Mouse (Mus musculus) heart, adult 8-10 months (tissue): ENCODE measurements around the gene Alkbh2. TPM values are rescaled to one million over a fixed set of nuclear protein-coding genes. Genes with fewer than 3 reads are reported as not detected.

ENCODE experiments used
- DNase-seq: peaks from one replicate; pipeline ENCODE4 v3.0.0; 2022; ENCODE audit warnings: low spot score
- total RNA-seq, 4 experiments: library from RNA; stranded (reverse); gene quantifications; 2 replicates each; pipeline ENCODE4 v1.2.4; 2022

Alkbh2 gene
- total RNA-seq: 1 to 10 TPM in 2 of 4 experiments, under 1 TPM in 2; 0.83 to 1.8 (median 0.97) TPM

DNA sequence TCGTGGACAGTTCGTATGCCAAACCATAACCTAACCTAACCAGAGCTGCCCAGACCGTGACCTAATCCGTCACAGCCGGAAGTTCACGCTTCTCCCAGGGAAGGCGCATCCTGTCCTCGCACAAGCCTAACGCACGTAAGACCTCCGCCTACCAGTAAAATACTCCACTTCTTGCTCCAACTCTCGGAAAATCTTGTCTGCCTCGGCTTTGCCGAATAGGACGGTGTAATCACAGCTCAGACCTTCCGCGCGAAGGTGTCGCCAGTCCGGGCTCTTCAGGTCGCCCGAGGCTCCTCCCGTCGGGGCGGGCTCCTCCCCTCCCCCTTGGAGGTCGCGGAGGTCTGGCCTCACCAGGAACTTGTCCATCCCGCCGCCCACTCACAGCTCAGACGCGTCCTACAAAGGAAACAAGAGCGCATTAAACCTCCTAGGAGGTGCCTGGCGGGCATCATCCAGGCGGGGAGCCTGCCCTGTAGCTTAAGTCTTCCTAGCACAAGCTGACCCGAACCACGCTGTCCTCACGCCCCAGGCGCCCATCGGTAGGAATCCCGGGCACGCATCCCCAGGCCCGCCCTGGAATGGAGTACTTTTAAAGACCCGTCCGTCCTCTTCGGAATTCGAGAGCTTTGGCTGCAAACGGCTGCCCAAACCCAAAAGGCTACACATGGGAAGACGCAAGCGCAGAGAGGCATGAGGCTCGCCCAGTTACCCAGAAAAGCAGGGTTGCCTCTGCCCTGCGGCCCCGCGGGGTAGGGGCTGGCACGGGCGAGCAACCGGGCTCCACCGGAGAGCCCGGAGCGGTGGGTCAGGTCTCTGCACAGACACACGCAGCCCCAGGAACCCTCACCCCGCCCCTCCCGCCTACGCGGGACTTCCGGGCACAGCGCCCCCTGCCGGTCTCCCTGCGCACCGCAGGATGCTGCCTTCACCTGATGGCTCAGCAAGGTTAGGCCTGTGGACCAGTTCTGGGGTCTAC, at the start of gene Alkbh2:
Gene Alkbh2 (minus strand): TSS at position 845 of the 976 bp plus-strand sequence.
- DNase-seq: peak; percentile 75

DNA sequence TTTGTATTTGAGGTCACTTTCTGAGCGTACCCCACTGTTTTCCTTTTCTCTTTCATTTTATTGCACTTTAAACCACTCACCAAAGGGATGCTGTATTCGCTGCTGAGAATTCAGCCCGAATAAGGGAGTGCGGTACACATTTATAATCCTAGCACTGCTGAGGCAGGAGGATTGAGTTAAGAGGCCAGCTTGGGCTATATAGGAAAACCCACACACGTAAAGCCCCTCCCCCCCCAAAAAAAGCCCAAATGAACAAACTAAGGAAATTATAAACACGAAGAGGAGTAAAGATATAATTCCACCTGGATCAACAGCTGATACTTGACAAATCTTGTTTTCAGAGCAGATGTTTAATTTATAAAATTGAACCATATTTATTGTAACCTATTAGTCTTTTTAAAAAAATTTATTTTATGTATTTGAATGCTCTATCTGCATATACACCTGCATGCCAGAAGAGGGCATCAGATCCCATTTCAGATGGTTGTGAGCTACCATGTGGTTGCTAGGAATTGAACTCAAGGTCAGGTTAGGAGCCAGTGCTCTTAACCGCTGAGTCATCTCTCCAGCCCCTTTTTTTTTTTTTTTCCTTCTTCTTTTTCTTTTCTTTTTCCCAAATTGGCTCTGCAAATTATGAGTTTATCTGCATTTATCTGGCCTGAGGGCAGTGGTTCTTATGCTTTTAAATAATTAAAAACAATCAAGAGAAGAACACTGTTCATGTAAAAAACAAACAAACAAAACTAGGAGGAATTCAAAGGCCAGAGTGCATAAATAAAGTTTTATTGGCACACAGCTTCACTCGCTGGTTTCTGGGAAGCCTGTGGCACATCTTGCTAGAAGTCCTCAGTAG, 48.8 kb upstream of the Alkbh2 start:
- no peak for DNase-seq

DNA sequence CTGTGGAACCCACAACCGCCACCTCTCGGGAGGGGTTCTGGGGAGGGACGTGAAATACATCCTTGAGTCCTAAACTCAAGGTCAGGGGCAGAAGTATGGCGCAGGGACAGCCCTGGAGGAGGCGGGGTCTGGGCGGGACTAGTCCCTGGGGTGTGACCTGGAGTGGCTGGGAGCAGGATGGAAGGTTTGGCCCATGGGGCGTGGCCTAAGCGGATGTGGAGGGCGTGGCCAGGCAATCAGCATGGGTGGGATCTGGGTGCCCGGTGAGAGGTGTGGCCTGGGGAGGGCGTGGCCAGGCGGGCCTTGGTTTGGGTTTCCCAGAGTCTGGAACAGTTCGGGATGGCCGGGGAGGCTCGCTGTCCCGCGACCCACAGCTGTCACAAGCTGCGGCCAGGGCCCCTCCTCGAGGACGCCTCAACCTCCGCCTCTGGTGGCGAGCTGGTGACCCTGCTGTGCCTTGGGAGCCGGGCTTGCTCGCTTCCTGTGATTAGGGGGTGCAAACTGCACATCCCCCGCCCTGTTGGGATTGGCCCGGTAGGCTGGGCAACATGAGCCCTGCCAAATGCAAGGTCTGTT, 47.7 kb upstream of the Alkbh2 start:
- peak; percentile 98 for DNase-seq

DNA sequence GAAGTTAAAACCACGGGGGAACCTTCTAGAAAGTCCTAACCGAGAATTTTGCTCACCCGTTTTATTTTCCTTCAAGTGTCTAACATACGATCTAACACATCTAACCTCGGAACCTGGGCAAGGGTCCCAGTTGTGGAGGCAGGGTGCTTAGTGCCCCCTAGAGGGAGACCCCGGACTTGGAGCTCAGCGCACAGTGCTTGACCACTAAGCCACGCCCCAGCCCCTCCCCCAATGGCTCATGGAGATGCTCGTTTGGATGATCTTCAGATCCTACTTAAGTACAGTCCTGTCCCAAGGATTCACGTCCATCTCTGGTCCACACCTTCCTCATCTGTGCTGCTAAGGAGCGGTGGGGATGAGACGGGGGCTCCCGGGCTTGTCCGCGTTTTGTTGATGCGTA, 46.6 kb upstream of the Alkbh2 start:
- DNase-seq: no peak

DNA sequence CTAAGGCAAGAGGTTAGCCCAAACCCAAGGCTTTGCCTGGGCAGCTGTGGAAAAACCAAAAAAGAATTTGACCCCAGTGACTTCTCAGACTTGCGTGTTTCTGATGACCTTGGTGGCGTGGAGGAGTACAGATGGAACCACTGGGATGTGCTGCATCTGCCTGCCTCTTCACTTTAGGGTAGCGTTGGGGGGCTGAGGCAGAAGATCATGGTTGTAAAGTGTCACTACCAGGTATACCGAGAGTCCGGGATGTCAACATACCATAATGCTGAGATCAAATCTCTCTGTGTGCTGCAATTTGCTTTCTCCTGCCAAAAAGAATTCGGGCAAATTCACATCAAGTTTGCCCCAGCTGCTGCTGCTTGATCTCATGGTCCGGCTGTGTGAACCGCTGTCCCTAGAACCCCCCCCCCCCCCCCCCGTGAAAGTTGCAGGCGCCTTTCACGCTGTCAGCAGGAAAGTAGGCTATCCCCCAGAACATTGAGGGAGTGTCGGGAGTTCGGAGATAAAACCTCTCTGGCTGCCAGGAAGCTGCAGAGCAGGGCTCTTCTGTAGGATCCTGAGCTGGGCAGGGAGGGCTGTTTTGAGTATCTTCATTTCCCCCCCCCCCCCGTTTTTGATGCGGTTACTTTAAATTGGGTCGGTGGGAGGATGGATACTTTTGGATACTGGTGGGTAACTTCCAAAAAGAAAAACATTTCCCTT, 46.0 kb upstream of the Alkbh2 start:
- no peak for DNase-seq

DNA sequence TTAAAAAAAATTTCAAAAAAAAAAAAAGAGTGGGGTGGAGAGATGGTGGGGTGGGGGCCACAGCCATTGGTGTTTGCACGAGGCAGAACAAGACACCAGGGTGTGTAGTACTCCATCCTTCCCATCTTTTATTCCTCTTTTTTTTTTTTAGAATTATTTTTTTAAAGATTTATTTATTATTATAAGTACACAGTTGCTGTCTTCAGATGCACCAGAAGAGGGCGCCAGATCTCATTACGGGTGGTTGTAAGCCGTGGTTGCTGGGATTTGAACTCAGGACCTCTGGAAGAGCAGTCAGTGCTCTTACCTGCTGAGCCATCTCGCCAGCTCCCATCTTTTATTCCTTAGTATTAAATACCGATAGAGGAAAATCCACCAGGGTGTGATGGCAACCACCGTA, 45.4 kb upstream of the Alkbh2 start:
- no peak for DNase-seq

DNA sequence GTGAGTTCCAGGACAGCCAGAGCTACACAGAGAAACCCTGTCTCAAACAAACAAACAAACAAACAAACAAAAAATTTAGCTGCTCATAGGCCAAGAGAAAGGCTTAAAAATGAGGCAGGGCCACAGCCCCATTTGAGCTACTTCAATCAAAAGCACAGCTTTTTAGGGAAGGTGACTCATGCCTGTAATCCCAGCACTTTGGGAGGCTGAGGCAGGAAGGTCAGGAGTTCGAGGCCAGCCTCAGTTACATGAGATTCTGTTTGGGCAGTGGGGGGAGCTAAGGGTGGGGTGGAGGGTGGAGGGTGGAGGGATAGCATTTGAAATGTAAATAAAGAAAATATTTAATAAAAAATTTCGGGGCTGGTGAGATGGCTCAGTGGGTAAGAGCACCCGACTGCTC, 44.9 kb upstream of the Alkbh2 start:
- no peak for DNase-seq

DNA sequence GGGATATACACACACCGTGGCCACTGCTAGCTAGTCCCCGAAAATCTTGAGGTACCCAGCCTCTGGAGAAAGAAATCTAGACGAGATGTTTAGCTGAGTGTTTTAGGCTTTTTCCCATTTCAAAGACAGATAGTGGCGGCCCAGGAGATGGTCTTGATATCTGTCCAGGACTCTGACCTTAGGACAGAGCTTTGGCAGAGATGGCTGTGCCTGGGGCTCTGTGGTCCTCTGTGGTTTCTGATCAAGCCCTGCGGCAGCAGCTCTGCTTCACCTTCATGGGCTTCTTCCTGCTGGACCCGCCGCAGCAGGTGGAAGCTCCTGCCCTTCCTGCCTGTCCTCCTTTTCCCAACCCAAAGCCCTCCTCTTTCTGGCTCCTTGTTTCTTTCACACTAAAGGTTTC, 42.3 kb upstream of the Alkbh2 start:
- DNase-seq: no peak

DNA sequence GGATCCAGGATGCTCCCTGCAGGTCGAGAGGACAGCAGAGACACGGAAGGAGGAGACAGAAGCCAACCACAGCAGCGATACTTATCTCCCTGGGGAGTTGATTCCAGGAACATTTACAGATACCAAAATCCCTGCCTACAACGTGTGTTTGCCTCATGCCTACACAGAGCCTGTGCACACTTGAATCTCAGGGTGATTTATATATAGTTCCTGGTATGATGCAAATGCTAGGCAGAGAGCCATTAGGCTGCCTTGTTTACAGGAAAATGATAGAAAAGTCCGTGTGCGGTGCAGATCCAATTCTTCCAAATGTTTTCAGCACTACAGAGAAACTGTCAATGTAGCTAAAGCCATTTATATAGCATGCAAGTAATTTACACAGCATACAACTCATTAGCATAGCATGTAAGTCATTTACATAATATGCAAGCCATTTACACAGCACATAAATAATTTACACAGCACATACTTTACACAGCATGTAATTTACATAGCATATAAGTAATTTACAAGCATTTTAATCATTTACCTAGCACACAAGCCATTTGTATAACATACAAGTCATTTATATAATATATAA, 35.2 kb upstream of the Alkbh2 start:
- DNase-seq: no peak

DNA sequence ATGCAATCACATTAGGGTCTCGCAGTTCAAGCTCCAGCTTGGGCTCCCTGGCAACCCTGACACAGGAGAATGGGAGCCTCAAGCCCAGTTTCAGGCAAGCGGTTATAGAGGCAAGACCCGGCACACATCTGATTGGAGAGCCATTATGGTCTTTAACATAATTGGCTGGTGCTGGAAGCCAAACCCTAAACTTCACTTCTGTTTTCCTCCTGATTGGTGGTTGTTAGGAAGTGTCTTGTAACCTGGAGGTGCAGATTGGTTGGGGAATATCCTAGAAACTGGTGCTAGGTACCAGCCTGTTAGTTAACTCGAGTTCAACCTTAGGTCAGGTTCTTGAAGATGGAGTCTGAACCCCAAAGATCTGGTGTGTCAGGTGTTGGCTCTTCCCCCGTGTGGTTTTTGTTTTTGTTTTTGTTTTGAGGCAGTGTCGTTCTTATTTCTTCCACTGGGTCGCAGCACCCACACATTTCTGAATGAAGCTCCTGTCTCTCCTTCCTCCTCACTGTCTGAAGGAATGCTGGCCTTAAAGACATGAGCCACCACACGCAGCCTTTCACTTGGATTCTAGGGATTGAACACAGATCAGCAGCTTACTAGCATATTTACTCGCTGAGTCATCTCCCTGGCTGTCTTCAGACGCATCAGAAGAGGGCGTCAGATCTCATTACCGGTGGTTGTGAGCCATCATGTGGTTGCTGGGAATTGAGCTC, 34.2 kb upstream of the Alkbh2 start:
- DNase-seq: no peak

DNA sequence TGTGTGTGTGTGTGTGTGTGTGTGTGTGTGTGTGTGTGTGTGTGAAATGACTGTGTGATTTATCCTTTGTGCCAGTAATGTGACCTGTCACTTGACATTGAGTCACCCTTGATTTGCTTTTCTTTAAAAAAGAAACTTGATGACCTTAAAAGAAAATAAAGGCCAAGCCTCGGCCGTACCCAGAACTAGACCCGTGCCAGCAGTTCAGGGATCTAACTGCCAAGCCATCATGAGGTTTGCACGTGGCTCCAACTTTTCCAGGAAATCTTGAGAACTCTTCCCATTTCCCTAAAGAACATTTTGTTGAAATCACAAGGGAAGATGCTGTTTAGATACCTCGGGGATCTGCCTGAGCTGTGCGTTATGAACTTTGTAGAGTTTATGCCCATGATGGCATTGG, 33.4 kb upstream of the Alkbh2 start:
- no peak for DNase-seq

DNA sequence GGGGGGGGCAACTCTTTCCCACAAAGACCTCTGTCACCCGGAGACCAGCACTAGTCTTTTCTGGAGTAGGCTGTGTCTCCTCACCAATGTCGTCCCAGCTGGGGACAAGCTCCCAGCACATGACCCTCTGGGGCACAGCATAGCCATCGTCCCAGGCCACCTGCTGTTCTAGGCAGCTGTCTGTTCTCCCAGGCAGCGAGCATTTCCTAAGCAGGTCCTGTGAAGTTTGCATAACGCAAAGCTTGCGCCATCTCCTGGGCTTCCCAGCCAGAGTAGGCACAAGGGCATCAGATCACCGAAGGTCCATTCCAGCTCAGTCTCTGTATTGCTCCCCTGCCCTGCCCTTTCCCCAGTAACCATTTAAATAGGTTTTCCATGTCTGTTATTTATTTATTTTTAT, 29.2 kb upstream of the Alkbh2 start:
- no peak for DNase-seq

DNA sequence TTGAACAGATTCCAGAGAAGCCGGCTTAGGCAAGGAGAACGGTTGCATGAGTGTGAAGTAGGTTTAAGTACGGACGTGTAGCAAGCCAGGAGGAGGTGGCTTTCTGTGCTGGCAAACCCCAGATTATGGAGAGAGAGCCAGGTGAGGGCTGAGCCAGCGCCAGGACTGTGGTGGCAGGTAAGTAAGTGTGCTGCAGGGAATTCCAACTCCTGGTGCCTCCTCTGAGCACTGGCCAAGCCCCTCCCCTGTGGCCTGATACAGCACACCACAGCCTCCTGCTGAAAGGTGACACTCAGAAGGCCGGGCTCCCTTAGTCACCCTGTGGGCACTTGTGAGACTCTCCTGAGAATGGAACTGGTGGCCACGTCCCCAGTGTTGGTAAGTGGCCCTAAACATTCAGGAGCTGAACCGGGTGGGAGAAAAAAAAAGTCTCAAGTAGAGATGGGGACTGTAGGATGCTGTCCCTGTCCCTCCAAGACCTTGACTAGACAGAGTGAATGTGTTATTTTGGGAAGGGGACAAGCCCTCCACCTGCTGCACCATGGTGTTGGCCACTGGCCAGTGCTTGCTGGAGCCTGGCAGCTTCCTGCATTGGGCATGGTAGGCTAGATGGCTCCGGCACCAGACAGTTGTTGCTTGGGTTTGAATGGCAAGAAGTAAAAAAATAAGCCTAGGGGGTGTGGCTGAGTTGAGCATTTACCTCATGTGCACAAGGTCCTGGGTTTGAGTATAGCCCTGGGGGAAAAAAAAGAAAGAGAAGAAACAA, 27.3 kb upstream of the Alkbh2 start:
- DNase-seq: no peak

DNA sequence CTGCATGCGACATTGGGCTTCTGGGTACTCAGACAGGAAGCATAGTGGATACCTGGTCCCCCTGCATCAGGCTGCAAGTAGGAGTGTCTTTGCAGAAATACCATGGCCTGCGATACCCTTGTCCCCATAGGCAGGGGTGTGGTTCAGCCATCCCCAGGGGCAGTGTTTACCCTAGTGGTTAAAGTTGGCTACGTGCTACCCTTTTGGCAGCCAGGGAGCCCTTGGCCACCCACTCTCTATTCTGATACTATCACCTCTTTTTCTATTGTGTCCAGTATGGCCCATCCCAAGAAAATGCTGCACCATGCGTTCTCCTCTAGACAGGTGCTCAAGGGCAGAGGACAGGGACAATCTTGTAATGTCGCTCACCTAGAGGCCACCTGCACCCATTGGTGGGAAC, 26.7 kb upstream of the Alkbh2 start:
- no peak for DNase-seq

DNA sequence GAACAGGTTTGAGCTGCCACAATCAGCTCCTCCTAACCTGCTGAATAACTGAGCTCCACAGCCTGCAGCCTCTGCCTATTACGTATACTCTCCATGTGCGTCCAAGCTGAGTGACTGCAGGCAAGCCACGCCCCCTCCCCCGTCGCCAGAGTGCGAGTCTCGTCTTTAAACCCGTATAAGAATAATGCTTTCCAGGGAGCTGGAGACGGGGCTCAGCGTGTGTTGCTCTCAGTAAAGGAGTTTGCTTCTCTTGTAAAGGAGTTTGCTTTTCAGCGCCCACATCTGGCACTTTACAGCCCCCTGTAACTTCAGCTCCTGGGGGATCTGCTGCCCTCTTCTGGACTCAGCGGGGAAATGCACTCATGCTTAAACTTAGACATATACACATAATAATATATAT, 25.5 kb upstream of the Alkbh2 start:
- no peak for DNase-seq

DNA sequence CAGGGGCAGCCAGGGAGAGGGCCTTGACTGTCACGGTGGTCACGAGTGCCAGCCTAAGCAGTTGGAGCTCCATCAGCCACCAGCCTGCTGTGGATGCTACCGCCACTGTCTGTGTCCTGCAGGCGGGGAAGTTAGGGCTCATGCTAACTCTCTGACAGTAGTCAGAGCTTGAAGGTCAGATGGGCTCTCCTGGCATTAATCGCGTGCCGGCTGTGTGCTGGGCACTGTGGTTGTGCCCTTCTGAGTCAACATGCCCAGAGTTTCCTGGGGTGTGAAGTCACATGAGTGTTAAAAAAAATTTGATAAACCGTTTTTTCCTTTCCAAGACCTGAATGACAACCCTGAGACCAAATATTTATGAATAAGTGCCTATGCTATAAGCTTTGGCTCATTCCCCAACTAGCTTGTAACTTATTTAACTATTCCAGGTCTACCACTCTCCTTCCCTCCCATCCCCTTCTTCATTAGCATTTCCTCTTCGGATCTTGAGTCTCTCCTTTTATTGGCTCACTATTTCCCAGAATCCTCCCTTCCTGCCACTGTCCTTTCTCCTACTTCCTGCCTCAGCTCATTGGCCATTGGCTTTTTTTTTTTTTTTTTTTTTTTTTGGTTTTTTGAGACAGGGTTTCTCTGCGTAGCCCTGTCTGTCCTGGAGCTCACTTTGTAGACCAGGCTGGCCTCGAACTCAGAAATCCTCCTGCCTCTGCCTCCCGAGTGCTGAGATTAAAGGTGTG, 24.5 kb upstream of the Alkbh2 start:
- no peak for DNase-seq

DNA sequence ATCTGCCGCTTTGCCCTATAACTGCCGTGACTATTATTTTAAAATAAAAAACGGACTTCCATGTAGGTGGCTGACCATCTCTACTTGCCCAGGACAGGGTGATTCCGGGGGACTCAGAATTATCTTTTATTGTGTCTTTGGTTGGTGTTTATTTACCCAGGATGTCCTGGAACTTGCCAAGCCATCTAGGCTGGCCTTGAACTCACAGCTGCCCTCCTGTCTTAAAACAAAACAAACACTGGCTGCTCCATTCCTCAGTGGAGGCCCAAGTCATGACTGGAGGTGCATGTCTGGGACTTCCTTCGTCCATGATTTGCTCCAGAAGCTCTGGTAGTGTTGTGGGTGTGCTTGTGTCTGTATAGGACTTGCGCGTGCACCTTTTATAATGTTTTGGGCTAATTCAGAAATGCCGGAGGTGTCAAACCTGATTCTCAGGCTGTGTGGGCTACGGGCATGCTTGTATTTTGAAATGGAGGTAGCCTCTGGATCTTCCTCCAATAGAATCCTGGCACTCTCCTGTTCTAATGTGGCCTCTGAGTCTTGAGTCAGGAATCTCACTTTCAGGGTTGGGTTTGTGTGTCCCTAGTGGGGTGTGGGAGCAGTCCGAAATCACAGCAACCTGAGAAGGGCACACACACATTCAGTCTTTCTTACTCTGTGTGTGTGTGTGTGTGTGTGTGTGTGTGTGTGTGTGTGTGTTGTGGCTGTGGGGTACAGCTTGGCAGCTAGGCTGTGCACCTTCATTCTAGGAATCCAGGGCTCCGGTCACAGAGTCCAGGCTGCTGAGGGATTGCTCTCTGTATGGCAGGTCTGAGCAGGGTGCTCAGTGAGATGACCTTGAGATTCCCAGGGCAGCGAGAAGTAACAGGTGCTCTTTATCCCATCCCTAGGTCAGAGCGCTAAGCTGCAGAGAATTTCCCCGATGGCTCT, 19.3 kb upstream of the Alkbh2 start:
- DNase-seq: no peak
